Mouse (Mus musculus): ENCODE measurements around the gene Rgs7. TPM values are rescaled to one million over a fixed set of nuclear protein-coding genes. Genes with fewer than 3 reads are reported as not detected.

Gene Rgs7
- polyA plus RNA-seq, 1 experiment from 2014 or later, result not detected

GRCm38 (mm10) chr1:175255224-175255623 is 237.1 kb downstream of the Rgs7 start:
- Histone ChIP-seq H3K36me3 (no peaks in the 10 kb centered on the region), H3K4me3 (no peak overlapping the region), H3K27me3 (ENCODE audit: low read depth, poor library complexity, severe bottlenecking) (no peaks in the 10 kb centered on the region), H3K9me3 (replicated peaks) (no peaks in the 10 kb centered on the region), H3K4me1 (no peaks in the 10 kb centered on the region), H3K27ac (no peak overlapping the region)
- 76% methylated on average over 3 of the region's 3 CpGs for WGBS
- DNase-seq (ENCODE audit: low spot score), result no peak

- Histone ChIP-seq H3K4me3 (no peak overlapping the region), H3K9me3 (replicated peaks) (no peaks in the 10 kb centered on the region), H3K27ac (no peak overlapping the region), H3K36me3 (no peaks in the 10 kb centered on the region), H3K4me1 (no peaks in the 10 kb centered on the region), H3K27me3 (ENCODE audit: low read depth, poor library complexity, severe bottlenecking) (no peaks in the 10 kb centered on the region)
- WGBS, result 76% methylated on average over 3 of the region's 3 CpGs
- DNase-seq (ENCODE audit: low spot score), result no peak
Measured at GRCm38 (mm10) chr1:175254724-175255123, 237.6 kb downstream of the Rgs7 start.

DNA sequence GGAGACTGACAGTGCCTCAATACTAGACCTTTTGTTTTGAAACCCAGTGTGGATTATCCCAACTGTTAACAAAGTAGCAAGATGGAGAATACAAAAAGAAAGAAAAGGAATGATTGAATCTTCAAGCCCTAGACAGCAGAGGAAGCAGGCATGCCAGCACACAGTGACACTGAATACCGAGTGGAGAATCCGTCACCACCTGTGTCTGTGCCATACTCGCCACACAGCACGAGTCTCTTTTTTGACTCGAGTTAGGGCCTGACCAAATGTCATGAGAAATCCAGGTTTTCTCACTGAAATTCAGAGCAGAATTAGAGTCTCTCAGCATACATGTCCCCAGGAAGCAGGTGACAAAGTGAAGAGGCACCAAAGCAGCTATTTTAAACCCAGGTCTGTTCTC is 250.2 kb downstream of the Rgs7 start:
- 88% methylated on average over 5 of the region's 5 CpGs for WGBS
- Histone ChIP-seq H3K4me3 (no peak overlapping the region), H3K36me3 (no peaks in the 10 kb centered on the region), H3K9me3 (replicated peaks) (no peaks in the 10 kb centered on the region), H3K4me1 (no peaks in the 10 kb centered on the region), H3K27me3 (ENCODE audit: low read depth, poor library complexity, severe bottlenecking) (no peaks in the 10 kb centered on the region), H3K27ac (no peak overlapping the region)
- no peak for DNase-seq (ENCODE audit: low spot score)

- Histone ChIP-seq H3K36me3 (no peaks in the 10 kb centered on the region), H3K27ac (no peak overlapping the region), H3K9me3 (replicated peaks) (no peaks in the 10 kb centered on the region), H3K27me3 (ENCODE audit: low read depth, poor library complexity, severe bottlenecking) (no peaks in the 10 kb centered on the region), H3K4me3 (no peak overlapping the region), H3K4me1 (no peaks in the 10 kb centered on the region)
- DNase-seq (ENCODE audit: low spot score), result no peak
- WGBS, result 75% methylated on average over 2 of the region's 2 CpGs
Measured at GRCm38 (mm10) chr1:175240137-175240536, 252.2 kb downstream of the Rgs7 start.

DNA sequence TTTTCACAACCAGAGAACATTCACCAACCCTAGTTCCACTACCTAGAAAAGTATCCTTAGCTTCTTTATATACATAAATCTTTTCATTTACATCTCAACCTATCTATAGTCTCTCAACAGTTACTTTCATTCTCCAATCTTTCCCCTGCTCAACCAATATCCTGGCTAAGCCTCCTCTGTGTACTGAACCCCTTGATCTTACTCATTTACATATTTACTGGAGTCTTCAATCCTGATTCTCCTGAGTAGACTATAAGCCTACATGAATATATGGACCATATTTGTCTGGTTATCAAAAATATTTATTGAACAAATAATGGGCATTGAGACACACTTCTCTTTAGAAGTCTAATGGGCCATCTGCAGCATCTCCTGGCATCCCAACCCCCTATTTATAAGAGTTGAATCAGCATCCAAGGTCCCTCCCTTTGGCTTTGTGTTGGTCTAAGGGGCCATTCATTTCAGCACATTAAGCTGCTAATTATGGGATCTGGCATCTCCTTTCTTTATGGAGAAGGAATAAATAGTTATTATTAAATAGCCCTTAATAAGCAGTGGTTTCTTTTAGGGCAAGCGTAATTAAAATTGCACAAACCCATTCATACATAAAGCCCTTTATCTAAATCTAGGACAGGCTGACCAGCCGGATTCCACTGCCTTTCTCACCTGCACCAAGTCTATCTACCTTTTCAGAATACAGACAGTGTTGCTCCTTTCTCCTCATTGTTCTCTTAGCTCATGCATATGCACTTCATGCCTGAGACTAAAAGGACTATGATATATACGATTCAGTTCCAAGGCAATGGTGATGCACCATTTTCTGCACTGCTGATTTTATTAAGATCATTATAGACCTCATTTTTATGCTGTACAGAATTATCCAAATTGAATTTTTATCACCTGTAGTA is 270.5 kb downstream of the Rgs7 start:
- Histone ChIP-seq H3K27ac (no peak overlapping the region), H3K4me1 (no peaks in the 10 kb centered on the region), H3K4me3 (no peak overlapping the region), H3K36me3 (no peaks in the 10 kb centered on the region), H3K27me3 (ENCODE audit: low read depth, poor library complexity, severe bottlenecking) (no peaks in the 10 kb centered on the region), H3K9me3 (replicated peaks) (no peaks in the 10 kb centered on the region)
- DNase-seq (ENCODE audit: low spot score), result no peak
- 95% methylated on average over 3 of the region's 3 CpGs for WGBS

DNA sequence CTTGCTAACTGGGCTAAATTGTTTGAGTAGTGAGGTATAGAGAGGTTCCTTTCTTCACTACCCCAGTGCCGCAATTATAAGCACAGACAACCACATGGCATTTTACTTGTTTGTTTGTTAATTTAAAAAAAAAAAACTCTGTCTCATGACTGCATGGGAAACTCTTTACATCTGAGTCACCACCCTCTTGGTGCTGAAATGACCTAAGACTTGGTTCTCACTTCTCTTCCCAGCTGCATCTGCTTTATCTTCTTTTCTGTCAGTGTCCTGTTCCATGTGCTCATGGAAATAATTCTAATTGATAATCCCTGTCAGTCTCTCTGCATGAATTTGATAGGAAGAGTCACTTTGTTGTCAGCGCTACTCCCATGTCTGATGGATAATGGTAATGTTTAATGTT is 272.7 kb downstream of the Rgs7 start:
- no peaks in the 10 kb centered on the region for H3K36me3 ChIP-seq
- 90% methylated on average over 2 of the region's 2 CpGs for WGBS
- no peak for DNase-seq (ENCODE audit: low spot score)
- H3K27ac ChIP-seq, result no peak overlapping the region
- H3K27me3 ChIP-seq (ENCODE audit: low read depth, poor library complexity, severe bottlenecking), result no peaks in the 10 kb centered on the region
- no peaks in the 10 kb centered on the region for H3K4me1 ChIP-seq
- H3K9me3 ChIP-seq (replicated peaks), result no peaks in the 10 kb centered on the region
- H3K4me3 ChIP-seq, result no peak overlapping the region

DNA sequence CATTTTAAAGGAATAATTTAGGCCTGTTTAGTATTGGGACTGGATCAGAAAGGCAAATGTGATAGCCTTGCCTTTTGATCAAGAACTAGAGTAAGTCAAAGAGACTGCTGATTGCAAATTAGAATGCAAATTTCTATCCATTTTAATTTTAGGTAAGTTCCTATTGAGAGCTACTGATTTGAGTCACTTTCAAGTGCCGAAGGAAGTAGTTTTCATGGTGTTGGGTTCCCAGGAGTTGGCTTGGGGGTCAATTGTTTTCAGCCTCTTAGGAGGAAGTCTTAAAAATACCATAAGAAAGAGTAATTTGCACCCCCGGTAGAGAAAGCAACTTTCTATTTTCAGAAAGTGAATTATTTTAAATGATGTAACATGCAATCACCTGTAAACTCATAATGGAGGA is 285.3 kb downstream of the Rgs7 start:
- no peaks in the 10 kb centered on the region for H3K36me3 ChIP-seq
- 92% methylated on average over 2 of the region's 2 CpGs for WGBS
- H3K27me3 ChIP-seq (ENCODE audit: low read depth, poor library complexity, severe bottlenecking), result no peaks in the 10 kb centered on the region
- H3K9me3 ChIP-seq (replicated peaks), result no peaks in the 10 kb centered on the region
- no peak for DNase-seq (ENCODE audit: low spot score)
- no peaks in the 10 kb centered on the region for H3K4me1 ChIP-seq
- H3K4me3 ChIP-seq, result no peak overlapping the region
- H3K27ac ChIP-seq, result no peak overlapping the region

- Histone ChIP-seq H3K9me3 (replicated peaks) (no peaks in the 10 kb centered on the region), H3K27ac (no peak overlapping the region), H3K36me3 (no peaks in the 10 kb centered on the region), H3K4me1 (no peaks in the 10 kb centered on the region), H3K4me3 (no peak overlapping the region), H3K27me3 (ENCODE audit: low read depth, poor library complexity, severe bottlenecking) (no peaks in the 10 kb centered on the region)
- 74% methylated on average over 1 of the region's 1 CpGs for WGBS
- DNase-seq (ENCODE audit: low spot score), result no peak
Measured at GRCm38 (mm10) chr1:175205633-175206032, 286.7 kb downstream of the Rgs7 start.

GRCm38 (mm10) chr1:175203544-175203943 is 288.8 kb downstream of the Rgs7 start:
- WGBS, result 79% methylated on average over 1 of the region's 1 CpGs

DNA sequence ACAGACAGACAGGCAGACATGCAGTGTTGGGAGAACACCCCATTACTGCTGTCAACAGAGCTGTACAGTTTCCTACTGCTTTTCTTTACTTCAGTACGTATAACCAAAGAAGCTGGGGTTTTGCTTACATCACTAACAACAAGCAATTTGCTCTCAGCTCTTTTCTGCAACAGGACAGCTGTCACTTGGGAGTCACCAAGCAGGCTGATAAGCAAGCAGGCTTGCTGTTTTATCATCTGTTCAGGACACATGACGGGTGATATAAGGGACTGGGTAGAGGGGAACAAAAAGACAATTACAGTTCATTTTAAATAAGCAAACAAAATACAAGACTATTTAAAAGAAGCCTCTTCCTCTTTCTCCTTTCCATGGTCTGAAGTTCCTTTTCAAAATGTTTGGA is 289.4 kb downstream of the Rgs7 start:
- WGBS, result 69% methylated on average over 2 of the region's 2 CpGs
- Histone ChIP-seq H3K36me3 (no peaks in the 10 kb centered on the region), H3K27me3 (ENCODE audit: low read depth, poor library complexity, severe bottlenecking) (no peaks in the 10 kb centered on the region), H3K9me3 (replicated peaks) (no peaks in the 10 kb centered on the region), H3K4me1 (no peaks in the 10 kb centered on the region), H3K4me3 (no peak overlapping the region), H3K27ac (no peak overlapping the region)
- no peak for DNase-seq (ENCODE audit: low spot score)

More at GRCm38 (mm10) chr1:175203544-175203943, 288.8 kb downstream of the Rgs7 start:
- Histone ChIP-seq H3K4me1 (no peaks in the 10 kb centered on the region), H3K9me3 (replicated peaks) (no peaks in the 10 kb centered on the region), H3K4me3 (no peak overlapping the region), H3K36me3 (no peaks in the 10 kb centered on the region), H3K27ac (no peak overlapping the region), H3K27me3 (ENCODE audit: low read depth, poor library complexity, severe bottlenecking) (no peaks in the 10 kb centered on the region)
- no peak for DNase-seq (ENCODE audit: low spot score)

DNA sequence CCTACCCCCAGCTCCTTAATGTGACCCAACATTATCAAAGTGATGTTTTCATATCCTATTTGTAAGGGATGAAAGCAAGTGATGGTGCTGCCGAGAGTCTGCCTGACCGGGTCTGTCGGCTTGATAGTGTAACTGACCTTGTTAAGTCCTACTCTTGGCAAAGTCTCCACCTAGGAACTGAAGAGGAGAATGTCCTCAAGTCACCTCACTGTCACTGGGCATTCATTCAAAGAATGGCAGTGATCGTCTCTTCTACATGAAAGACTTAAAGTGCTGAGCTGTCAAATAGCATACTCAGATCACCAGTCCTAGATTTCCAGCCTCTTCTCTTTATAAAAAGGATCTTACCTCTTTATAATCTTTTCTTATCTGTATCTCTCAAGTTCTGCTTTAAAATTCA is 293.4 kb downstream of the Rgs7 start:
- Histone ChIP-seq H3K36me3 (no peaks in the 10 kb centered on the region), H3K9me3 (replicated peaks) (no peaks in the 10 kb centered on the region), H3K4me1 (no peaks in the 10 kb centered on the region), H3K4me3 (no peak overlapping the region), H3K27ac (no peak overlapping the region), H3K27me3 (ENCODE audit: low read depth, poor library complexity, severe bottlenecking) (no peaks in the 10 kb centered on the region)
- WGBS, result 96% methylated on average over 4 of the region's 4 CpGs
- DNase-seq (ENCODE audit: low spot score), result no peak

DNA sequence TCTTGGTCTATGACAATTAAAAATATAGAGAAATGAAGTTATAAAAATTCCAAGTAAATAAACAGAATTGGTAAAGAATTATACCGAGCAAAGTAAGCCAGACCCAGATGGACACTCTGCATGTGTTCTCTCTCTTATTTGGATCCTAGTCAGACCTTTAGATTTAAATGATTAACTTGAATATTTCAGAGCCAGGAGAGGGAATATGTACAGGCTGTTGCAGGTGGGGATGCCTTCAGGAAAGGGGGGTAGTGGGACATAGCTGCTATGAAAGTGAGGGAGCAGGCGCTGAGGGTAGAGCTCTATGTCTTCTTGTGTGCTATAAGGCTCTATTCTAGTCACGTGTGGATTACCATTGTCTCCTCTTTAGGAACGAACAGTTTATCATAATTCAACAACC is 296.5 kb downstream of the Rgs7 start:
- Histone ChIP-seq H3K4me1 (no peaks in the 10 kb centered on the region), H3K36me3 (no peaks in the 10 kb centered on the region), H3K4me3 (no peak overlapping the region), H3K27ac (no peak overlapping the region), H3K27me3 (ENCODE audit: low read depth, poor library complexity, severe bottlenecking) (no peaks in the 10 kb centered on the region), H3K9me3 (replicated peaks) (no peaks in the 10 kb centered on the region)
- DNase-seq (ENCODE audit: low spot score), result no peak
- WGBS, result 89% methylated on average over 4 of the region's 4 CpGs

DNA sequence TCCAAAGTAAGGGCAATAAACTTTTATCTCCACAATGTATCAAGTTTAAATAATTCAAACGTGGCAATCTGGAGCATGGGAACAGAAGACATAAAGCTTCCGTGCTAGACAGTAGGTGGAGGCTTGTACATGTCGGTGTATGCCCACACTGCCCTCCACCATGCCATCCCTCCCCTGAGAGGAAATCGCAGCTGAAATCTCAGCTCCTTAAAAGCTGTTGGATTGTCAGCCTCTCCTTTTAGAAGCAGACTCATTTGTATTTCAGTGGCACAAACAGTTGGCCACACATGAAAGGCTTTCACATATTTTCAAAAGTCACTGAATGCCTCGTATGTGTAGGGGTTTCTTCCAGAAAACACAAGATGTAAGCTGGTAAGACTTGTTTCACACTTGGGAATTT is 304.1 kb downstream of the Rgs7 start:
- Histone ChIP-seq H3K27ac (no peak overlapping the region), H3K36me3 (no peaks in the 10 kb centered on the region), H3K9me3 (replicated peaks) (no peaks in the 10 kb centered on the region), H3K27me3 (ENCODE audit: low read depth, poor library complexity, severe bottlenecking) (no peaks in the 10 kb centered on the region), H3K4me1 (no peaks in the 10 kb centered on the region), H3K4me3 (no peak overlapping the region)
- 75% methylated on average over 5 of the region's 5 CpGs for WGBS
- no peak for DNase-seq (ENCODE audit: low spot score)

DNA sequence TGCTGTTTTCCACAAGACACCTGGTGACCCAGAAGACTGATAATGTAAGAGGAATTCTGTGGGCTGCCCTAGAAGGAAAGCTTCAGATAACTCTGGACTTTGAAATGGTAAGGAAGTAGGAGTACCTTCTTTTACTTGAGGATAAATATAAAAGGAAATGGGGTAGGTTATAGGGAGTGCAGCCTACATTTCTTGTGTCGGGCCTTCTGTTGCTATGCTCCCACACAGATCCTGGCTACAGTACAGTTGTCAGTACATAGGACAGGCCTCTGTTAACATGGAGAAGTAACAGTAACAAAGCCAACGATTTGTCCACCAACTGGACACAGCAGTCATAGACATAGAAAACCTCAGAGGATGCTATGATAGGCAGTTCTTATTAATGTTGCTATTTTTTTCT is 307.1 kb downstream of the Rgs7 start:
- no peak for DNase-seq (ENCODE audit: low spot score)
- H3K9me3 ChIP-seq (replicated peaks), result no peaks in the 10 kb centered on the region
- H3K4me1 ChIP-seq, result no peaks in the 10 kb centered on the region
- H3K27ac ChIP-seq, result no peak overlapping the region
- 94% methylated on average over 2 of the region's 2 CpGs for WGBS
- no peaks in the 10 kb centered on the region for H3K27me3 ChIP-seq (ENCODE audit: low read depth, poor library complexity, severe bottlenecking)
- no peak overlapping the region for H3K4me3 ChIP-seq
- no peaks in the 10 kb centered on the region for H3K36me3 ChIP-seq

Measured in limb, embryonic 10.5 days (tissue).